Mouse (Mus musculus) cortical plate, adult 2 months (tissue): ENCODE results near the gene Tardbp. TPM values are rescaled to one million over a fixed set of nuclear protein-coding genes. Genes with fewer than 3 reads are reported as not detected.

ENCODE experiments used
- H3K27ac ChIP-seq: fragments of 200-500 bp; 2 replicates; pipeline ENCODE4 v1.5.1; 2012; ENCODE audit warnings: low read length, control low read depth, inconsistent platforms; ENCODE audit not compliant: insufficient read depth
- H3K4me1 ChIP-seq: fragments of 200-500 bp; 2 replicates; pipeline ENCODE4 v1.6.1; 2011; ENCODE audit warnings: low read length; ENCODE audit not compliant: control insufficient read depth, insufficient read depth
- H3K4me3 ChIP-seq: fragments of 200-500 bp; 2 replicates; pipeline ENCODE4 v1.5.1; 2011; ENCODE audit warnings: mild to moderate bottlenecking, low read length, control low read depth; ENCODE audit not compliant: insufficient read depth
- CTCF ChIP-seq: fragments of 200-500 bp; IDR thresholded peaks from 2 replicates; pipeline ENCODE4 v1.5.1; 2011; ENCODE audit warnings: mild to moderate bottlenecking, control low read depth, low read length; ENCODE audit not compliant: insufficient read depth; ENCODE audit errors: extremely low read depth
- POLR2A ChIP-seq: fragments of 200-500 bp; IDR thresholded peaks from 2 replicates; pipeline ENCODE4 v1.6.1; 2011; ENCODE audit warnings: mild to moderate bottlenecking, low read length, control low read depth; ENCODE audit not compliant: insufficient read depth; ENCODE audit errors: extremely low read depth
- polyA plus RNA-seq: library from polyadenylated mRNA; depleted of rRNA; stranded (reverse); fragments of >200 nt; gene quantifications from 2 replicates; pipeline ENCODE4 v1.2.3, GENCODE M21; 2012; rRNA removed

Tardbp gene
- polyA plus RNA-seq, 1 experiment, result 235 TPM

GRCm38 (mm10) chr4:148570138-148570537 is 56.7 kb downstream of the Tardbp start:
- Histone ChIP-seq H3K27ac (no peak overlapping the region), H3K4me3 (no peak overlapping the region), H3K4me1 (no peaks in the 10 kb centered on the region)

GRCm38 (mm10) chr4:148563595-148563994 is 63.2 kb downstream of the Tardbp start:
- Histone ChIP-seq H3K27ac (no peak overlapping the region), H3K4me3 (no peak overlapping the region), H3K4me1 (peaks cover 1% of the 10 kb centered on the region; the same call in 1 of the 2 replicates)
- TF ChIP-seq POLR2A (no peak), CTCF (no peak)

More at GRCm38 (mm10) chr4:148570138-148570537, 56.7 kb downstream of the Tardbp start:
- TF ChIP-seq POLR2A (no peak), CTCF (no peak)

- H3K27ac ChIP-seq, result no peak overlapping the region
- TF ChIP-seq CTCF (no peak), POLR2A (no peak)
- H3K4me1 ChIP-seq, result peaks cover 1% of the 10 kb centered on the region; the same call in 1 of the 2 replicates
- H3K4me3 ChIP-seq, result no peak overlapping the region
Measured at GRCm38 (mm10) chr4:148562676-148563075, 64.1 kb downstream of the Tardbp start.

Other genes with a start within 250 kb of the Tardbp start
- 9.4 and 9.6 TPM in 2 replicates for gene Ubiad1, start 182.2 kb downstream of the Tardbp start, polyA plus RNA-seq
- 30.7 and 30.9 TPM in 2 replicates for gene Mtor, start 178.4 kb downstream of the Tardbp start, polyA plus RNA-seq
- gene Angptl7, start 126.6 kb downstream of the Tardbp start, polyA plus RNA-seq, result 0.23 TPM in 2 replicates
- gene Exosc10, start 68.6 kb downstream of the Tardbp start, polyA plus RNA-seq, result 38.4 and 38.5 TPM in 2 replicates
- 77.7 and 84.4 TPM in 2 replicates for gene Srm, start 35.5 kb downstream of the Tardbp start, polyA plus RNA-seq
- 2.4 and 2.7 TPM in 2 replicates for gene Masp2, start 24.5 kb downstream of the Tardbp start, polyA plus RNA-seq
- not detected in 2 replicates for gene Gm572, start 16.3 kb upstream of the Tardbp start, polyA plus RNA-seq
- gene Casz1, start 177.4 kb upstream of the Tardbp start, polyA plus RNA-seq, result 0.59 and 0.69 TPM in 2 replicates